Mouse (Mus musculus) frontal cortex, postnatal 25 days (tissue): ENCODE measurements around the gene Slc31a2.
"Not testable (repeated sequence)": the region's sequence is repeated elsewhere in the genome, so short reads cannot be mapped to it uniquely, and the experiment has no call there.

Experiments used
- DNase-seq, 2 experiments: peaks; one replicate each; pipeline ENCODE4 v3.0.0; 2022; ENCODE audit warnings: low spot score in 2 of 2

The Slc31a2 gene

DNA sequence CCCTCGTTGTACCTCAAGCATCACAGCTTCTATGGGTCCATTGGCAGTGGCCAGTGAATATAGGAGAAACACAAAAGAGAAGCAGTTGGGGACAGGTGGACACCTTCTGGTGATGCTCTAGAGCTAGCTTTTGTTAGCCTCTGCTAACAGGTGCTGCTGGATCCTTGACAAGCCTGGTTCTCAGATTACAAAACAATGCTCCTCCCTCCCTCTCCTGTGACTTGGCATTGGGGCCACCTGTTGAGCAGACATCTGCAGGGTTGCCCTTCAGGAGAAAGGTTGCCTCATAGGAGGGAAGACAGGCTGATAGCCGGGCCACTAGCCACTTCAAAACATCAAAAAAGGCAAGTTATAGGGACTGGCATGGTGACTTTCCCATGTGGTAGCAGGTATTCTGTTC lies at the start of gene Slc31a2:
Slc31a2 (plus strand) TSS at position 287 of the 400 bp plus-strand sequence.
- no peak for DNase-seq

DNA sequence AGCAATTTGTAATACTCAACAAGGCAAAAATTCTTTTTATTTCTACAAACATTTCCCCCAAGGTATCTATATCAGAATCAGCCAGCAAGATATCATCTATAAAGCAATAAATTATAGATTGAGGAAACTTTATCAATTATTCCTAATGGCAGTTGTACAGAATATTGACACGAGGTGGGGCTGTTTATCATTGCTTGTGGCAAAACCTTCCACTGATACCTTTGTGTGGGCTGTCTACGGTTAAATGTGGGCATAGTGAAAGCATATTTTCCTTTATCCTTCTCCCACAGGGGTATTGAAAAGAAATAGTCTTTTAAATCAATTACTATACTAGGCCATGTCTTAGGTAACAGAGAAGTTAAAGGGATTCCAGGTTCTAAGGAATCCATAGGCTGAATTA lies 48.9 kb upstream of the Slc31a2 start:
- DNase-seq = no peak

DNA sequence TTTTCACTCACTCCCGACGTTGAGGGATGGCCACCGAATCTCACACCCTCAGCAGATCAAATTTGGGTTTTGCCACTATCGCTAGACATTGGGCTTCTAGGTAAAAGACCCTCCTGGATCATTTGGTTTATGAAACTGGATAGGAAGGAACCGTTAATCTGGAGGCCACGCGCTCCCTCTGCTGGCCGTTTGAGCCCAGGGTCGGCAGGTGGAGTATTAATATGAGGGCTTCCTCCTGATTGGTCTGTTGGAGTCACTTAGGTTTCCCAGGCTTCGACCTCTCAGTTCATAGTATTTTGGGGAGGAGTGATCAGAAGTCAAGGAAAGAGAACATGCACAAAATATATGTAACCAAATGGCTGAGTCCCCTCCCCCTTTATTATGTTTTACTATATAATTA lies 34.0 kb upstream of the Slc31a2 start:
- DNase-seq = peak; percentile 33 to 36

DNA sequence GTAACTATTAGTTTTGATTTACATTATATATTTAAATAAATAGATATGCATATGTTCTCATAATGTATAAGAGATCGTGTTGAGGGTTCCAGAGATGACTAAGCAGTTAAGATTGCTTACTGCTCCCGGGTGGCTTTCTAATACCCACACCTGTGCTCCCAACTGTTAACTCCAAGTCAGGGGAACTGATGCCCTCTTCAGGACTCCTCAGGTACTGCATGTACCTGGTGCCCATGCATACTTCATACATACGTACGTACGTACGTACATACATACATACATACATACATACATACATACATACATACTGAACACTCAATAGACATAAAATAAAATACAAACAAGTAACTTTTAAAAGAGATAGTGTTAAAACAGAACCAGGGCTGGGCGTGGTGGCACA lies 32.9 kb upstream of the Slc31a2 start:
- DNase-seq = no peak

- no peak for DNase-seq
These were observed 32.2 kb upstream of the Slc31a2 start for GRCm38 (mm10) chr4:62230153-62230552.

- DNase-seq = no peak
These were observed 31.6 kb upstream of the Slc31a2 start, which contains the start of gene Zfp37 for GRCm38 (mm10) chr4:62230769-62231168. Gene Zfp37, minus strand, starts transcription at chr4:62231047.

DNA sequence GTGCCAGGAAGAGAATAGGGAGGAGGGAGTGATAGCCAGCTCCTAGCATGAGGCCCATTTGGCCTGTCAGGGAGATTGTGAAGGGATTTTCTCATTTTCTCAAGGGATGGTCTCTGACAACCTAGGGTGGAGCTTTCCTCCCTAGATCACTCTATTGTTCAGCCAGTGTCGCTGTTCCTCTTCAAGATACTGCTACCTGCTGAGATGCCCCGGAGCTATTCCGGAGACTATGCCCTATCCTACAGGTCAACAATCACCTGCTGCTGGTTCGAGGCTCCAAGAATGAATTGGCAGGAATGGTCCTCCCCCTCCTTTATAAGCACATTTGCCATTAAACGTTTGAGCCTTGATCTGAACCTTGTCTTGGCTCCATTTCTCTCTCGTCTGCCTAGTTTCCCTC lies 21.8 kb upstream of the Slc31a2 start:
- DNase-seq = no peak

GRCm38 (mm10) chr4:62248328-62248727 lies 14.0 kb upstream of the Slc31a2 start:
- DNase-seq = no peak

DNA sequence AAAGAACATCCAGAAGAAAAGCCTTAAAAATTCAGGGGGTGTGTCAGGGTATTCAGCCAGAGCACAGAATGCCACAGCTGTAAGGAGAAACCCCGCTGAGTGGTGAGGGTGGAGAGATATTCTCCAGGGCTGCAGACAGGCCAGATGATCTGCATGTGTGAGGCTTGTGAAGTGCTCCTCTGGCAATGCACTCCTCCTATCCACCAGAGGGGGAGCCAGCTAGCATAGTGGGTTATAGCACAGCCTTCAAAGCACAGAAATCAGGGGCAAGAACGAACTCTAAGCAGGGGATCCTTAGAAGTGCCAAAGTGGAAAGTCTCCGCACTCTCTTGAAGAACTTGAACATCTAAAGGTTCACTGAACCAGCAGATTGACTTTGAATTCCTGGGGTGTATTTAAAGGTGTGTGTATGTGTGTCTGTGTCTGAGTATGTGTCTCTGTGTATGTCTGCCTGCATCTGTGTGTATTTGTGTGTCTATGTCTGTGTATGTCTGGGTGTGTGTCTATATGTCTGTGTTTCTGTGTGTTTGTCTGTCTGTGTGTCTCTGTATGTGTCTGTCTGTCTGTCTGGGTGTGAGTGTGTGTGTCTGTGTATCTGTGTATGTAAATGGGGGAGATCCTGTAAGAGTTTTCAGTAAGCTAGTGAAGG lies 11.3 kb upstream of the Slc31a2 start:
- no peak for DNase-seq

DNA sequence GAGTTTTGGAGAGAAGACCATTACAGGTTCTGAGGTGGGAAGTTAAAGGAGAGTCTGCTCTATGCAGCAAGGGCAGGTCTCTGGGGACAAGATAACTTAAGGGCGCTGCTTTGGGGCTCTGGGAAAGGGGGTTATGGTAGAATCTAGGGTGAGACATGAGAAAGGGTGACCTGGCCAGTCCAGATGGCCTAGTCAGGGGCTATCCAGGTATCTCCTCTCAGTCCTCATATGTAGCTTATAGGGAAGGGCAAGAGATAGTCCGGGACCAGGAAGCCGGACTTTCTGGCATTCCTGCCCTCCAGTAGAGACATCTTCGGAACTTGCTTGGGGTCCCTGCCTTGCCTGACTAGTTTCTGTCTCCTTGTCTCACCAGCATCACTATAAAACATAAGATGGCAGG lies 10.6 kb upstream of the Slc31a2 start:
- DNase-seq = no peak

DNA sequence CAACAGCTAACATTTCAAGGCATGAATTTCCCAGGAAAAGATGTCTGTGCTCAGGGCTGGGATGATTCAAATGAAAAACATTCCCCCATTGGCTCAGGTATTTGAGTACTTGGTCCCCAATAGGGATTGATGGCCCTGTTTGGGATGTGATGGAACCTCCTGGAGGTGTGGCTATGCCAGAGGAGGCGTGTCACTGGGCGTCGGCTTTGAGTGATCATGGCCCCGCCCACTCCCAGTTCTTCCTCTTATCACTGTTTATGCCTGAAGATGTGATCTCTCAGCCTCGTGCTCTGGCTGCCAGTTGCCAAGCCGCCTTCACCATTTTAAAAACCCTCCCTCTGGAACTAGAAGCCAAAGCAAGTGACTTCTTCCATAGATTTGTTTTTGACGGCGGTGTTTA lies 7.8 kb upstream of the Slc31a2 start:
- no peak for DNase-seq

DNA sequence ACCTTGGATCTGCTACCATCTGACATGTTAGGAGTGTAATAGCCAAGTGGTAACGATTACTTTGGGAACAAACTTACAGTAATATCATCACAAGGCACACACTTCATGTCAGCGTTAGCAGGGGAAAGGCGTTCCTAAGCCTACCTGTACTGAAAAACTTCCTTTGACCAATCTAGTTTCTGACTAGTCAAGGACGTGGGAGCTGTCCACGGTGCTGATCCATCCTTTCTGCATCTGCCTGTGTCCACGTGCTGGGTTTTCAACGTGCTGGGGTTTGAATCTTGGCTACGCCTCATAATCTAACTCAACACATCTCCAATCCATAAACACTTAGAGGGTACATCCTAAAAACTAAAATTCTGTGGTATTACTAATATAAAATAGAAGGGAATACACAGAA lies 5.4 kb upstream of the Slc31a2 start:
- no peak for DNase-seq

GRCm38 (mm10) chr4:62263133-62263844 lies 927 bp downstream of the Slc31a2 start:
- DNase-seq = no peak

DNA sequence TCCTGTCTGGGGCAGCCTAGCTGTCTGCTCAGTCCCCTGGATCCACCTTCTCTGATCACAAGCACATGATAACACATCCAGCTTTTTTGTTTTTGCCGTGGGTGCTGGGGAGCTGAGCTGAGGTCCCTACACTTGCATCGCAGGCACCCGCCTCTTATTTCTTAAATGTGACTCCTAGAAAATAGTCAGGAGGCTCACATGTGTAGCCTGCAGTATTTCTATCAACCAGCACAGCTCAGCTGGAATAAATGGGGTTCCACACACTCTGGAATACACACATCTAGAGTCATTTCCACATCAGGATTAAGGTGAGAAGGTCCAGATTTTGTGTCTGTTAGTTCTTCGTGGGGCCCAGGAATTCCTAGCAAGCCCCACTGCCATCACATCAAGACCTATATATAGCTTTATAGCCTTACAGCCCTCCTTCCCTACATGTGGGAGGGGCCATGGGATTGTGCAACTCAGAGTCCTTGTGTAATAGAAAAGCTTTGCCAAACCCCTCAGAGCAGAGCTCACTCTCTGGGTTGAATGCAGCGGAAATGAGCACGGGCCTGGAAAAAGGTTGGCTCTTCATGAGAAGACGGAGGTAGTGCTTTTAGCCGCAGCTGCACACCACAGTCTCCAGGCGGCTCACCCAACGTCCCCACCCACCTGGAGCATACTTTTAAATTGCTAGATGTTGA lies 2.9 kb downstream of the Slc31a2 start:
- no peak for DNase-seq

GRCm38 (mm10) chr4:62266016-62266415 lies 3.7 kb downstream of the Slc31a2 start:
- DNase-seq = not testable (repeated sequence)

GRCm38 (mm10) chr4:62267101-62267500 lies 4.7 kb downstream of the Slc31a2 start:
- DNase-seq = no peak

GRCm38 (mm10) chr4:62272696-62273095 lies 10.3 kb downstream of the Slc31a2 start:
- DNase-seq = no peak

GRCm38 (mm10) chr4:62273916-62274315 lies 11.6 kb downstream of the Slc31a2 start:
- no peak for DNase-seq

DNA sequence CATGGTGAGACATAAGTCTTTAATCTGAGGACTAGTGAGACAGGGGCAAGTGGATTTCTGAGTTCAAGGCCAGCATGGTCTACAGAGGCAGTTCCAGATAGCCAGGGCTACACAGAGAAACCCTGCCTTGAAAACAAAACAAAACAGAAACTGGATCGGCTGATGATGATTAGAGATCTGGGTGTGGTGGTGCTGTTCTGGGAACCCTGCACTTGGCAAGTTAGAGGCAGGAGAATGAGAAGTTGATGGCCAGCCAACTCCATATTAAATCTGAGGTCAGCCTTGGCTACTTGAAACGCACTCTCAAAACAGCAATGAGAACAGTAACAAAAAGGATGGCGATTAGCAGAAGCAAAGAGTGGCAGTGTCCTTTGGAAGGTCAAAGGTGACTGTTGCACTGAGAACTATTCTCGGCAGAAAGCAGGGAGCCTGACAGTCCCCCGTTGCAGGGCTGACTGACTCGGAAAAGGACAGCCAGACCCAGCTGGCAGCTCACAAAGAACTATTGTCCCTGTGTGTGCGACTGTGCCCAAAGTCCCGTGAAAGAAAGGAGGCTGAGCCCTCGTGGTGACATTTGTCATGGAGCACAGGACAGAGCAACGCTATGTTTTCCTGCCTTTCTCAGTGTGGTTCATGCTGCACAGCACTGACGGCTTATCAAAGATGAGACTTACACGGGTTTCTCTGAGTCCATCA lies 12.6 kb downstream of the Slc31a2 start:
- DNase-seq = no peak

- no peak for DNase-seq
These were observed 14.3 kb downstream of the Slc31a2 start for GRCm38 (mm10) chr4:62276642-62277041.

- no peak for DNase-seq
These were observed 14.9 kb downstream of the Slc31a2 start for GRCm38 (mm10) chr4:62277222-62277621.

- no peak for DNase-seq
These were observed 15.7 kb downstream of the Slc31a2 start for GRCm38 (mm10) chr4:62278081-62278480.
